Mouse (Mus musculus) gastrocnemius, adult 8-10 months (tissue): ENCODE measurements around the gene Trim21. TPM values are rescaled to one million over a fixed set of nuclear protein-coding genes. Genes with fewer than 3 reads are reported as not detected.
A peak's percentile ranks its signal among the peaks of the same experiment; 100 is the strongest.

Source experiments
- DNase-seq, 2 experiments: peaks; one replicate each; pipeline ENCODE4 v3.0.0; 2022; ENCODE audit warnings: low spot score in 2 of 2
- total RNA-seq, 4 experiments: library from RNA; stranded (reverse); gene quantifications; 2 replicates each; pipeline ENCODE4 v1.2.4; 2022

Trim21 gene
- total RNA-seq = 1 to 10 TPM; 1.9 to 2.5 (median 2.1) TPM

GRCm38 (mm10) chr7:102564999-102565997 is at the start of gene Trim21:
Gene Trim21, minus strand, starts transcription at chr7:102565486.
- DNase-seq = peak; percentile 78 to 80

- DNase-seq = no peak
Observed at GRCm38 (mm10) chr7:102597378-102598031, 32.2 kb upstream of the Trim21 start, which contains the start of gene Olfr552. Gene Olfr552, plus strand, starts transcription at chr7:102597770.

DNA sequence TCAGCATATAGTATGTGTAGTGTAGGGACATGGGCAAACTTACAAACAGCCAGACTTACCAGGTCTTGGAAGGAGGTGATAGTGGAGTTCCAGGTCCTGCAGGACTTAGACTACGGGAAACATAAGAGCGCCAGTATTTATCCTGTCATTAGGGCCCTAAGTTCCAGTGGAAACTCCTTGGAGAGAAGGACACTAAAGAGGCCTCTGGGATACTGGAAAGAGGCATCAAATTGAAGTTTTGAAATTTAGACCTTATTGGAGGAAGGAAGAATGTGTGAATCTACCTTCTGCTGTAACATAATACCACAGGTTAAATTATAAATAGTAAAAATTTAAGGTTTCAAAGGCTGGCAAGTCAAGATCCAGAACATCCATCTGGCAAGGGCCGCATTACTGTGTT is 26.5 kb upstream of the Trim21 start, which contains the start of gene Olfr551:
Olfr551 (minus strand) TSS at position 101 of the 400 bp plus-strand sequence.
- no peak for DNase-seq

GRCm38 (mm10) chr7:102575998-102576397 is 10.7 kb upstream of the Trim21 start:
- DNase-seq = no peak

DNA sequence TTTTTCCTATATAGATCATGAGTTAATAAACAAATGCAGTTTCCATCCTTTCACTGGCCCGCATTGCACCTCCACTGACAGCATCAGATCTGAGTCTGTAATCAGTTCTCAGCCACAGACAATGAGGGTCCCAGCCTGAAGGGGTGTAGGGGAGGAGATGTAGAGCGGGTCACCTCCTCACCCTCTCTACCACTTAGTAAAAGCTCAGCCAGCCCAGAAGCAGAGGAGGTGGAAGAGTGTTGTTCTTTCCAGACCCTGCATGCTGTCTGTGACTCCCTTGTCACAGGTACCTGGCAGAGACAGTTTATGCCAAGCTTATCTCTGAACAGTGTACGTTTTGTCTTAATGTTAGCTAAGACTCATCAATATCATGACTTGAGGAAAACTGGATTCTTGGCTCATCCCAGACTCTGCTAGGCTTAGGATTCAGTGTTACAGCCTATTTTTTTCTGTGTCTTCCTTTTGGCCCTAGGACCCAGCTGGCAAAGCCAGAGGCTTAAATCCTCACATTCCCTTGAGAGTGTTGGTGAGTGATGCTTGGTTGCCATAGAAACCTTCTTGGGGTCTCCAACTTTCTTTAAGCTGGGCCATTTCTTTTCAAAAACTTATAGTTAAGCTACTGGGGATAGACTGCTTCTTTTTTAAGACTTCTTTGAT is 8.0 kb upstream of the Trim21 start:
- no peak for DNase-seq

- no peak for DNase-seq
Observed at GRCm38 (mm10) chr7:102571142-102571541, 5.9 kb upstream of the Trim21 start, which contains the start of gene Olfr550. Gene Olfr550, plus strand, starts transcription at chr7:102571442.

DNA sequence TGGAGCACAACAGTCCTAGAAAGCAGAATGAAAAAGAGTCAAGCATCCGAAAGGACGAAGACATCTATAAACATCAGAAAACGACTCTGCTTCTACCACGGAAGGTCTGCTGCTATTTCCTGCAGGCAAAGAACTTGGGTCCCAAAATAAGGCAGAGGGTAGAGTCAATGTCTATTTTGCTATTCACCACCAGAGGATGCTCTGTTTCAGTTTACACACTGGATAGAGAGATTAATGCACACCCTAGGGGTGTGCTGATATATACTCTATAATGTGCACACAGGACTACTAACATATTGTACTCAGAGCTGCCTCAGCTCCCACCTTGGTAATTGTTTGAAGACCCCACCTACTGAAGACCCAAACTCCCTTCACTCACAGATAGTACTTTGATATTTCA is 933 bp upstream of the Trim21 start:
- no peak for DNase-seq

- no peak for DNase-seq
Observed at GRCm38 (mm10) chr7:102553279-102553678, 12.0 kb downstream of the Trim21 start.

DNA sequence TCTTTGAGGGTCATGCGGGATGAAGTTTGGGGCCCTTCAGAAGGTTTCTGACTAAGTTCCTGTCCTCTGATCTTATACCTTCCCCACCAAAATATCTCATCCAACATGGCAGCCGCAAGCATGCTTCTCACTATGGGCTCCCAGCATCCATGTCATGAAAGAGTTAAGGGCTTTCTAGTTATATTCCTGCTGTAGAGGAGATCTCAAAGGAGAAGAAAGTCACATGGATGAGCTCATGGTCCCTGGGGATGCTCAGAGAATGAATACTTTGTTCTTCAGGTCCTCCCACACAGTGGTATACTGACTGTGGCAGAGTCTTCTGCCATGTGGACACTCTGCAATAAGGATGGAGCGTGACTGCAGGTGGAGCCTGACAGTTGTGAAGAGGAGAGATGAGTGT is 15.7 kb downstream of the Trim21 start, which contains the start of gene Olfr549:
Olfr549 (plus strand) TSS at position 301 of the 400 bp plus-strand sequence.
- no peak for DNase-seq

GRCm38 (mm10) chr7:102541251-102541650 is 24.0 kb downstream of the Trim21 start:
- DNase-seq = no peak

- DNase-seq = no peak
Observed at GRCm38 (mm10) chr7:102540596-102540995, 24.7 kb downstream of the Trim21 start, which contains the start of gene Olfr548-ps1. Gene Olfr548-ps1, plus strand, starts transcription at chr7:102540896.

DNA sequence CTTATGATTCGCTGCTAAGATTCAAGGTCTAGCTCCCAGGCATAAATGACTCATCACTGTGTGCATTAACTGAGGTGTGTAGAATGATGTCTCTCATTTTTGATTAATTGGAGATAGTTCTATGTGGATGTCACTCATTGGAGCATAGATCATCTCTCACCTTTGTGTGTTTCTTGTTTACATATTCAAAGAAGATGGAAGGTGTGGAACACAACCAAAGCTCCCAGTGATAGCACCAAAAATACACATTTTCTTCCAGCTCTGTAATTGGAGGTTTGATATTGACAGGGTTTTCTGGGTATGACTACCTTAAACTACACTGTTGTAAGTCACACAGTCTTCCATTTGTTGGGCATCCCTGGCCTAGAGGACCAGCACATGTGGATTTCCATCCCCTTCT is 30.8 kb downstream of the Trim21 start, which contains the start of gene Olfr547:
Olfr547 (plus strand) TSS at position 301 of the 400 bp plus-strand sequence.
- no peak for DNase-seq

- no peak for DNase-seq
Observed at GRCm38 (mm10) chr7:102529052-102529451, 36.2 kb downstream of the Trim21 start.

DNA sequence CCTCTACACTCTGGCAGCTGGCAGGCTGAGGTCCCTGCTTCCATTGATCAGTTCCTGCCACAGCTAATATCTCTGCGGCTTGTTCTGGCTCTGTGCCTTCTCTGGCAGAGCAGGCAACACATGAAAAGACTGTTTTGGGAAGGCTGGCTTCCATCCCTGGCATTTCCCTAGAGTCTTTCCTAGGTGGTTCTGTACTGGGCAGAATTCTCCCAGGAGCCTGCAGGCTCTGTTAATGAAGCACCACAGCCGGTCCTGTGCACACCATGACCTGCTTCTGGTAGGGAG is 48.3 kb downstream of the Trim21 start:
- no peak for DNase-seq

- DNase-seq = no peak
Observed at GRCm38 (mm10) chr7:102516261-102517050, 48.8 kb downstream of the Trim21 start.

GRCm38 (mm10) chr7:102514144-102514543 is 51.1 kb downstream of the Trim21 start:
- no peak for DNase-seq

GRCm38 (mm10) chr7:102512814-102513435 is 52.4 kb downstream of the Trim21 start:
- peak; percentile 63 to 65 for DNase-seq

DNA sequence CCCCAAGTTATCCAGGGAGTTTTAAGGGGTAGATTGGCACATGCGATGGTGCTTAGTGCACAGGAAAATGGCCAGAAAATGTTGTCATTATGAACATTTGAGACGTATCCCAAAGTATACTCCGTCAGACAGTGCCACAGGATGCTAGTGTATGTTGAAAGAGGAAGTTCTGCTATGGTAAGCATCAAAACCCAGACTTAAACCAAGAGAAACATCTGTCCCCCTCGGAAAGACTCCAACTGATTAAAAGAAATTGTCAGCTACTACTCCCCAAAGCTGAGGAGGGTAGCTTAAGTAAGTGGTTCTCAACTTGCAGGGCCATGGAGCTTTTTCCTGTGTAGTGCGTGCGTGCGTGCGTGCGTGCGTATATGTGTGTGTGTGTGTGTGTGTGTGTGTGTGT is 53.4 kb downstream of the Trim21 start:
- no peak for DNase-seq

GRCm38 (mm10) chr7:102509726-102510125 is 55.6 kb downstream of the Trim21 start:
- no peak for DNase-seq

DNA sequence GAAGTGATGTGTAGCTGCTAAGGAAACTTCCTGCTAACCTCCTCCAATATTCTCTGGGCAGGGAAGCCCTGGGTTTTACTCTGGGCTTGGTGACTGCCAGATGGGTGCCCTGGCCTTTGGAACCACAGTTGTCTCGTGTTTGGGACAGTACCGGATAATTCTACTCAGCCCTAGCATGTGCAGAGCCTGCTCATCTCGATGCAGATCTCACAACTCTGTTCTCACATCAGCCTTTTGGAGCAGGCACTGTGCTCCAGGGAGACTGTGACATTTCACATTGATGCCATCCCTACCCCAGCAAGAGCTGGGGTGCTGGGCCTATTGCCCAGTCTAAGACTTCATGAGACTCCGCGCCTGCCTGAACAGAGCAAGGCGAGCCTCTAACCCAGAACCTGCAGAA is 56.6 kb downstream of the Trim21 start:
- no peak for DNase-seq
